Mouse (Mus musculus): ENCODE measurements around the gene Ifitm5.

The Ifitm5 gene

GRCm38 (mm10) chr7:140960026-140960425, 9.9 kb upstream of the Ifitm5 start:
- no peak for DNase-seq

GRCm38 (mm10) chr7:140959181-140959901, 9.2 kb upstream of the Ifitm5 start:
- peak; percentile 14 for DNase-seq

DNA sequence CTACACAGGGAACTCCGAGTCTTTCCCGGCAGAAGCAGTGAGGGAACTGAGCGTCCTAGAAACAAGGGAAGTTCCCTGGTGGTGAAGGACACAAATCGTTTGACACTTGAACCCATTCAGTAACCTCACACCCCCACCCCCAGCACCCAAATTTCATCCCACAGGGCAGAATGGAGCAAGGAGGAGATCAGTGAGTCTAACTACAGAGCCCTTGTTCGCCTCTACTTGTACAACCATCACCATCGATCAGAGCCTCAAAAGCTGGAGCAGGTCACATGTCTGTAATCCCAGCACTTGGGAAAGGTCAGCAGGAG, 6.4 kb upstream of the Ifitm5 start:
- no peak for DNase-seq

GRCm38 (mm10) chr7:140955758-140956555, 5.9 kb upstream of the Ifitm5 start, which contains the start of the genes Gm45717 and Ifitm2:
TSS of gene Gm45717 (minus strand) at chr7:140955937.
TSS of gene Ifitm2 (minus strand) at chr7:140955987.
- DNase-seq: no peak

- no peak for DNase-seq
Observed at GRCm38 (mm10) chr7:140955342-140955741, 5.3 kb upstream of the Ifitm5 start.

GRCm38 (mm10) chr7:140954733-140955071, 4.6 kb upstream of the Ifitm5 start:
- no peak for DNase-seq

- no peak for DNase-seq
Observed at GRCm38 (mm10) chr7:140953800-140954732, 4.0 kb upstream of the Ifitm5 start.

DNA sequence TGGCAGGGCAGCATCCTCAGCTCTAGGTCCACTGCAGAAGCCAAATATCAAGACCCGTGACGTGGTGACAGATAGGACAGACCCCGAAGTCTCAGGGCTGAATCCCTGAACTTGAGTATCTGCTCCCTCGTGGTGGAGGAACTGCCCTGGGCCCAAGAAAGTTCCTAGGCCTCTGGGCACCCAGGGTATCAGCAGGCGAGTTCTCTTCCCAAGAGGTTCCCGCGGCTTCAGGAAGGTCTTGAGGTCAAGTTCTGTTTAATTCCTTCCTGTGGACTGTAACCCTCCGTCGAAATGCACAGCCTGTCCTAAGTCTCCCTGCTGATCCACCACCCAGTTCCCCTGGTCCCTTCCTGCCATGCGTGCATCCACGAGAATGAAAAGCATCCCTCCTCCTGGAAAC, 3.0 kb upstream of the Ifitm5 start:
- no peak for DNase-seq

DNA sequence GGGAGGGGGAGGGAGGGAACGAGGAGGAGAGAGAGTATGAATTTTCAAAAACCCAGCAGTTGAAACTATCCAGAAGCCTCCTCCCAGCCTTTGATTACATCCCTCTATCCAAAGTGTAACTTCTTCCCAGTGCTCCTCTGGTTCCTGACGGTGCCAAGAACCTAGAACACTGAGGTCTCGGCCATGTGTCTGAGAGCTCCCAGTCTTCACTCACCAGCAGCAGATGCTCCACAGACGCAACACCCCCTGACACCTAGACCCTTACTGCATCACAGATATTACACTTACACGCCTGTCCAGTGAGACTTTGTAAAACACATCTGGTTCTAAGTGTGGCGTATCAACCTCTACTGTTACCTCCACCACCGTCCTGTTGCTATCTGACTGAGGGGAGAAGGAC, 2.4 kb upstream of the Ifitm5 start:
- DNase-seq: no peak

DNA sequence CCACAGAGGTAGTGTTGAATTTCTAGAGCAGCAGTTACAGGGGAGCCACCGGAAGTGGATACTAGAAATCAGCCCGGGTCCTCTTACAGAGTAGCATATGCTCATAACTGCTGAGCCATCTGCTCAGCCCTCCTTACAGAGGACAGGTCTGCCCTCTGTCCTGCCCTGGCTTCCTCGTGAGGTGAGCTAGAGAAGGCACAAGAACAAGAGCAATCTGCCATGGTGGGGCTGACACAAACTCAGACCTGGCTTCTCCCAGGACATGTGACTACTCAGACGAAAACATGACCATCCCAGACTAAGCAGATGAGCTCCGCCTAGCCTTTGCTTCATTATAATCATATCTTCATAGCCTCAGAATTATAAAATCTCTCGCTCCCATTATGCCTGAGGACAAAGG, 1.7 kb upstream of the Ifitm5 start:
- no peak for DNase-seq

DNA sequence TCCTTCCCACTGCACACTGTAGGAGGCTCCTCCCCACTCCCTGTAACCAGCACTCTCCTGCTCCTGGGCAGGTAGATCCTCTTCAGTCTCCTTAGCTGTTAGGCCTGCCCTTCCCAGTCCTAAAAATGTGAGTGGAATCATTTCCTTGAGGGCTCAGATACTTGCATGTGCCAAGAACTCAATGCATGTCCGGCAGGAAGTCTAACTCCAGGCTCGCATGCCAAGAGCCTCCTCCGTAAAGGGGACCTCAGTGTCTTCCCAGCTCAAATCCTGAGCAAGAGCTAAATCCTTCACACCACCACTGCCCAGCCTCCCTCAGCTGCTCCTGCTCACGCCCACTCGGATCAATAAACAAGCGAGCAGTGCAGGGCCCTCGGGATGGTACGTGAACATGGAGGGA, 960 bp upstream of the Ifitm5 start:
- no peak for DNase-seq

DNA sequence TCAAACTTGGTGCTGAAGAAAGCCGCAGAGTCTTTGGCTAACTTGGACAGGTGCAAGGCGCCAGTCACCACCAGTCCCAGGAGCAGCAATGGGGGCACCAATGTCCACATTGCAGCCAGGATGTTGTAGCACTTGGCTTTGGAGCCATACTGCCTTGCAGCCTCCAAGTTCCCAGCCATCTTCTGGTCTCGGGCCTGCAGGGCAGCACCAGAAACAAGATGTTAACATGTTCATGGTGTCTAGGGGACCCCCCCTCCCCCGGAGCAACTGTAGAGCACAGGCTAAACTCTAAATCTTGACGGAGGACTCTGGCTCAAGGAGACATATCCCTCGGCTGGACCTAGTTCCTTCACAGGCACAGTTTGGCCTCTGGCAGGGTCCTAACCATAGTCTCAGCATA, 836 bp downstream of the Ifitm5 start:
- DNase-seq: no peak

GRCm38 (mm10) chr7:140948161-140948560, 1.9 kb downstream of the Ifitm5 start:
- DNase-seq: no peak

GRCm38 (mm10) chr7:140946980-140947379, 3.1 kb downstream of the Ifitm5 start:
- DNase-seq: no peak

- DNase-seq: no peak
Observed at GRCm38 (mm10) chr7:140946311-140946710, 3.8 kb downstream of the Ifitm5 start.

GRCm38 (mm10) chr7:140945247-140945646, 4.8 kb downstream of the Ifitm5 start:
- DNase-seq: no peak

- no peak for DNase-seq
Observed at GRCm38 (mm10) chr7:140944236-140944635, 5.9 kb downstream of the Ifitm5 start.

DNA sequence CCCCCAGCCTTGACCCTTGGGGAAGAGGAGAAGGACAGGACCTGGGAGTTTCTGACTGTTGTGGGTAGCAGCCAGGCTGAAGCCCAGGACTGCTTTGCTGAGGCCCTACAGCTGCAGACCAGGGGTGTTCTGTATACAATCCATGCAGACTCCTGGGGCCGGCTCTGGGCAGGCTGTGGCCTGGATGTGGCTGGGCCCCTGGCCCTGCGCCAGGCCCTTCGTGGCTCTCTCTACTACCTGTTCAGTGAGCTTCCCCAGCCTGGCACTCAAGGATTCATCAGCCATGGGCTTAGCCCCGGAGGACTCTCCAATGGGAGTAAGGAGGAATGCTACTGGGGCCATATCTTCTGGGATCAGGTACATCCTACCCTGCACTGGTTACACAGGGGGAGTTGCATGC, 6.7 kb downstream of the Ifitm5 start:
- DNase-seq: no peak

- no peak for DNase-seq
Observed at GRCm38 (mm10) chr7:140942811-140943210, 7.3 kb downstream of the Ifitm5 start.

GRCm38 (mm10) chr7:140942341-140942740, 7.8 kb downstream of the Ifitm5 start:
- no peak for DNase-seq

- peak; percentile 41 for DNase-seq
Observed at GRCm38 (mm10) chr7:140941222-140942051, 8.7 kb downstream of the Ifitm5 start, which contains the start of gene Pgghg. TSS of gene Pgghg (plus strand) at chr7:140941391.

- no peak for DNase-seq
Observed at GRCm38 (mm10) chr7:140939669-140940171, 10.4 kb downstream of the Ifitm5 start.
